Mouse (Mus musculus) kidney, postnatal 0 days (tissue): ENCODE measurements around the gene Irf7. TPM values are rescaled to one million over a fixed set of nuclear protein-coding genes. Genes with fewer than 3 reads are reported as not detected.

Experiments
- ATAC-seq: fragments of 200-750 bp; cut with Nextera tagmentation; replicated peaks from 2 replicates; pipeline ENCODE4 v1.8.0; 2017; ENCODE audit warnings: low read depth, moderate number of reproducible peaks, moderate TSS enrichment, moderate library complexity; ENCODE audit not compliant: low FRiP score
- DNase-seq: peaks from one replicate; pipeline ENCODE4 v3.0.0-alpha.2; 2016; ENCODE audit warnings: low spot score
- H3K27ac ChIP-seq: fragments of 300-500 bp; sonication (generic); 2 replicates; pipeline ENCODE4 v1.5.1; 2014; ENCODE audit warnings: mild to moderate bottlenecking
- H3K27me3 ChIP-seq: fragments of 300-500 bp; sonication (generic); 2 replicates; pipeline ENCODE4 v1.6.1; 2014; ENCODE audit warnings: low read length, mixed read lengths; ENCODE audit not compliant: insufficient read depth
- H3K36me3 ChIP-seq: fragments of 300-500 bp; sonication (generic); 2 replicates; pipeline ENCODE4 v1.6.1; 2014; ENCODE audit warnings: low read length, mixed read lengths; ENCODE audit not compliant: insufficient read depth
- H3K4me1 ChIP-seq: fragments of 300-500 bp; sonication (generic); replicated peaks from 2 replicates; pipeline ENCODE4 v1.6.1; 2014; ENCODE audit warnings: antibody characterized with exemption, low read length, mixed read lengths; ENCODE audit not compliant: insufficient read depth
- H3K4me2 ChIP-seq: fragments of 300-500 bp; sonication (generic); 2 replicates; pipeline ENCODE4 v1.6.1; 2014; ENCODE audit warnings: mild to moderate bottlenecking, low read length, moderate library complexity, mixed read lengths
- H3K4me3 ChIP-seq: fragments of 300-500 bp; sonication (generic); replicated peaks from 2 replicates; pipeline ENCODE4 v1.5.1; 2014; ENCODE audit warnings: low read depth, low read length
- H3K9ac ChIP-seq: fragments of 300-500 bp; sonication (generic); 2 replicates; pipeline ENCODE4 v1.6.1; 2014; ENCODE audit warnings: low read depth, low read length
- H3K9me3 ChIP-seq: fragments of 300-500 bp; sonication (generic); replicated peaks from 2 replicates; pipeline ENCODE4 v1.6.1; 2016; ENCODE audit warnings: low read length, inconsistent platforms, mixed read lengths
- CTCF ChIP-seq: IDR thresholded peaks from 2 replicates; pipeline ENCODE4 v1.5.1; 2016; ENCODE audit warnings: antibody characterized with exemption, low read depth, mild to moderate bottlenecking, moderate library complexity
- WGBS: fragments of 180-500 bp; shearing (Covaris S2); extraction: QIAGEN DNeasy Blood & Tissue Kit; methylation state at CpG from one replicate; pipeline ENCODE4 v1.1.7; 2014; 5-methylcytosine and 5-hydroxymethylcytosine counted together
- polyA plus RNA-seq: library from polyadenylated mRNA; unstranded; fragments of >200 nt; fragmentation: Nextera tagmentation; extraction: Ambion mirVana; gene quantifications from 2 replicates; pipeline ENCODE4 v1.2.1, GENCODE M21; 2015

The Irf7 gene
- polyA plus RNA-seq, 1 experiment from 2014 or later, result 21.1 TPM

DNA sequence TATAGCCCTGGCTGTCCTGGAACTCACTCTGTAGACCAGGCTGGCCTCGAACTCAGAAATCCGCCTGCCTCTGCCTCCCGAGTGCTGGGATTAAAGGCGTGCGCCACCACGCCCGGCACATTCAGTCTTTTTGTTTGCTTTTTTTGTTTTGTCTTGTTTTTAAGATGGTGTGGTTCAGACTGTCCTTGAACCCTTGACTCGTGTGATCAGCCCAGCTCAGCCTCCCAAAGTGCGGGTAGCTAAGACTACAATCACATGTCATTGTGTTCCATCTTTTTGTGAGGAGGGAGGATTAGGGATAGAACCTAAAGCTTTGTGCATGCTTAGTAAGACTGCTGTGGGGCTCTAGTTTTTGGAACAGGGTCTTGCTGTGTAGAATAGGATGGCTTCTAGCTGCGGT, 34.7 kb downstream of the Irf7 start:
- H3K9me3 ChIP-seq, result no peaks in the 10 kb centered on the region
- no peak overlapping the region for H3K4me2 ChIP-seq
- WGBS, result 96% methylated on average over 10 of the region's 10 CpGs
- H3K27ac ChIP-seq, result no peak overlapping the region
- no peak for TF ChIP-seq CTCF
- no peak overlapping the region for H3K4me3 ChIP-seq
- H3K9ac ChIP-seq, result no peak overlapping the region
- no peaks in the 10 kb centered on the region for H3K27me3 ChIP-seq
- peaks cover 32% of the 10 kb centered on the region for H3K36me3 ChIP-seq
- ATAC-seq, result no peak
- 0 out of 2 replicates have a peak, but pooled peaks cover 11% of the 10 kb centered on the region for H3K4me1 ChIP-seq
- DNase-seq, result no peak

DNA sequence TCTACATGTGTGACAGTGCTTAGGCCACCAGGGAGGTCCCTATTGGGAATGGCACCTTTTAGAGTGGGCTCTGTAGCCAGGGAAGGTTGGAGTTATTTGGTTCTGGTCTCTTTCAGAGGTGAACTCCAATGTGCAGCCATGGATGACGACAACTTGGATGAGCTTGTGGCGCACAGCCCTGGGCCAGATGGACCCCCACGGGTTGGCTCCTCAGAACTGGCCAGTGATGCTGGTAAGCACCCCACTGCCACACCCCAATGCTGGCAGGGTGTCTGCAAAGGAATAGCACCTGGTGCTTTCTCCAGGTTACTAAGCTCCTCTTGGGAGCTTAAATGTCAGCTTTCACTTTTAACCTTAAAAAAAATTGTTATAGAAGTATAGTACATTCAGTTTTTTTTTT, 35.2 kb downstream of the Irf7 start:
- Histone ChIP-seq H3K4me1 (0 out of 2 replicates have a peak, but pooled peaks cover 11% of the 10 kb centered on the region), H3K27me3 (no peaks in the 10 kb centered on the region), H3K9ac (no peak overlapping the region), H3K9me3 (no peaks in the 10 kb centered on the region), H3K27ac (no peak overlapping the region), H3K36me3 (peaks cover 32% of the 10 kb centered on the region), H3K4me3 (no peak overlapping the region), H3K4me2 (no peak overlapping the region)
- DNase-seq (no peak), ATAC-seq (no peak)
- no peak for TF ChIP-seq CTCF
- 78% methylated on average over 3 of the region's 3 CpGs for WGBS

DNA sequence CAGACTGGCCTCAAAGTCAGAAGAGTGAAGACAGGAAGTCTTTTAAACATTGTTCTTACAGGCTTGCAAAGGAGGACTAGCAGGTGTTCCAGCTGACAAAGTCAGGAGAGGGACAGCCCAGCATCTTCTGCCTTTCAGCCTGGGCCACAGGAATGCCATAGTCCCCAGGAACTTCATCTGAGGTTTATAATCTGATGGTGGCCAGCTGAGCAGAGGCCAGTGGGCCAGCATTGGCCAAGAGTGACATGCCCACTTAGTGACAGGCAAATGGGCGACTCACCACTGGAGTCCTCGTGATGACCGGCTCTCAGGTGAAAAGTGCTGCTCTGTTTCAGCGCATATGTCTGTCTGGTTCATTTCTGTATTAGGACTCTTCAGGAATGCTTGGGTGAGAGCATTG, 35.7 kb downstream of the Irf7 start:
- DNase-seq (no peak), ATAC-seq (no peak)
- 0 out of 2 replicates have a peak overlapping the region, but pooled peaks have one; percentile 68 for H3K4me2 ChIP-seq
- WGBS, result 85% methylated on average over 4 of the region's 4 CpGs
- H3K4me1 ChIP-seq, result 0 out of 2 replicates have a peak, but pooled peaks cover 11% of the 10 kb centered on the region
- no peaks in the 10 kb centered on the region for H3K9me3 ChIP-seq
- no peaks in the 10 kb centered on the region for H3K27me3 ChIP-seq
- H3K36me3 ChIP-seq, result peaks cover 31% of the 10 kb centered on the region
- no peak overlapping the region for H3K27ac ChIP-seq
- no peak overlapping the region for H3K4me3 ChIP-seq
- no peak overlapping the region for H3K9ac ChIP-seq
- no peak for TF ChIP-seq CTCF

DNA sequence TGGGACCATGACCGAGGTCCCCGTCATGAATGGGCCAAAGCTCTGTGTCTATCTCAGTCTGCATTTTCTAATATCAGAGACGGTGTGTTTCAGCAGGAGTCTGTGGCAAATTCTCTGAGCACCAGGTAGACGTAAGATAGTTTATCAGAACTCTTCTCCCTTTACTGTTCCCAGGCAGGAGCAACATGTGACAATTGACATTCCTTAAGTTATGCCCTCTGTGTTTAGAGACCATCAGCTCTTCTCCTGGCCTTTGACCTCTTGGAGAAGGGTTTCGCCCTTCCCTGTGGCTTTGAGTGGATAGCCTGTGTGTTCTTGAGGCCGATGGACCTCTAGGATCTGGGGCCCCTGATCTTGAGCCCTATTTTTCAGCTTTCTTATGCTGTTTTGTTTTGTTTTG, 36.6 kb downstream of the Irf7 start:
- 0 out of 2 replicates have a peak, but pooled peaks cover 11% of the 10 kb centered on the region for H3K4me1 ChIP-seq
- peak overlapping the region; percentile 99 for H3K9ac ChIP-seq
- H3K27me3 ChIP-seq, result no peaks in the 10 kb centered on the region
- TF ChIP-seq CTCF, result no peak
- peak overlapping the region; percentile 99 for H3K4me3 ChIP-seq
- peaks cover 24% of the 10 kb centered on the region for H3K36me3 ChIP-seq
- no peaks in the 10 kb centered on the region for H3K9me3 ChIP-seq
- ATAC-seq, result no peak
- H3K27ac ChIP-seq, result no peak overlapping the region
- DNase-seq, result no peak
- H3K4me2 ChIP-seq, result peak overlapping the region; percentile 68
- 41% methylated on average over 6 of the region's 6 CpGs for WGBS

DNA sequence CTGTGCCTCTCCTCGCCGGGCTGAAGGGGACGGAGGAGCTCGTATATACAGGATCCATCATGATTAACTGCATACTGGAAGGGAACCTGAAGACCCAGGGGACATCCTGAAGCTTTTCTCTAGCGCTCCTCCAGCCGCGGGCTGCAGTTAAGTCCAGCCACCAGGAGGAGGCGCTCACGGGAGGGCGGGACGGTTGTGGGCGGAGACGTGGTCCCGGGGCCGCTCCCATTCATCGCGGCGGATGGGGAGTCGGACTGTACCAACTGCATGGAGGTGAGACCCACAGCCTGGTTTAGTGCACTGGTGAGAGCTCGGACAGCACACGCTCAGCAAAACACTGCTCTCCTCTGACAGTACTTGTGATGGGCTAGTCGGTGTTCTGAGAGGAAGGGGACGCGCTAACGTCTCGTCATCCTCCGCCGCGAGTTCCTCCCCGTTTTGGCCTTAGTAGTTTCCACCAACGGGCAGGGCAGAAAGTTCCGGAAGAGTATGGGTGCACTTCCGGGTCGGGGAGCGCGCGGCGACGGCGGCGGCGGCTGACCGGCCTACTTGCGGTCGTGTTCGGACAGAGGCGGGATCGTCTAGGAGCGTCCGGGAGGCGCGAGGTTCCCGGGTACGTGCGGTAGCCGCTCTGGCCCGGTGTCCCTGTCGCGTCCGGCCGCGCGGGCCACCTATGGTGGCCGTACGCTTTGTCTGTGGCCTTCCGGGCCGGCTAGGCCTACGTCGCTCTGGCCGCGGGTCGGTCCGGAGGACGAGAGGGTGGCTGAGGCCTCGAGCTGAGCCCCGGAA, 37.8 kb downstream of the Irf7 start, which contains the start of gene Phrf1:
Gene Phrf1 (plus strand): TSS at position 506 of the 789 bp plus-strand sequence.
- ATAC-seq, result peak; percentile 90
- Histone ChIP-seq H3K9me3 (no peaks in the 10 kb centered on the region), H3K4me3 (peak within 1 kb of the TSS; percentile 99), H3K36me3 (peaks cover 13% of the 10 kb centered on the region), H3K27me3 (no peaks in the 10 kb centered on the region), H3K9ac (peak within 1 kb of the TSS; percentile 99), H3K4me1 (0 out of 2 replicates have a peak, but pooled peaks cover 11% of the 10 kb centered on the region), H3K4me2 (peak within 1 kb of the TSS; percentile 68), H3K27ac (peak within 1 kb of the TSS; percentile 93)
- peak; percentile 98 for TF ChIP-seq CTCF
- peak; percentile 95 for DNase-seq
- under 1% methylated on average over 76 of the region's 76 CpGs for WGBS

DNA sequence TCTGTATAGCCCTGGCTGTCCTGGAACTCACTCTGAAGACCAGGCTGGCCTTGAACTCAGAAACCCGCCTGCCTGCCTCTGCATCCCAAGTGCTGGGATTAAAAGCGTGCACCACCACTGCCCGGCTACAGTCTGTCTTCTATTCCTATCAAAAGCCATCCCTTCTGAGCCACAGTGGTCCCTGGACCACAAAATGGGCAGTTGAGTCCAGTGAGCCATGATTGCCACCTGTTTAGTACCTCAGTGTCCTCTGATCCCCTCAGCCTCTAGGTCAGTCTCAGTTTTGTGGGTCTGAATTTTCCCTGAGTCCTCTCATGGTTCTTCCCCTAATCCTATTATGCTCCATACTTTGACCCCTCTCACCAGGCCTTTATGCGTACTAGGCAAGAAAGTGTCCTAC, 38.5 kb downstream of the Irf7 start:
- no peak overlapping the region for H3K4me3 ChIP-seq
- H3K27ac ChIP-seq, result no peak overlapping the region
- no peaks in the 10 kb centered on the region for H3K27me3 ChIP-seq
- H3K9ac ChIP-seq, result 0 out of 2 replicates have a peak overlapping the region, but pooled peaks have one; percentile 99
- ATAC-seq (no peak), DNase-seq (no peak)
- TF ChIP-seq CTCF, result no peak
- peaks cover 7% of the 10 kb centered on the region; the same call in 1 of the 2 replicates for H3K36me3 ChIP-seq
- peak overlapping the region; percentile 68; the same call in 1 of the 2 replicates for H3K4me2 ChIP-seq
- WGBS, result 77% methylated on average over 4 of the region's 4 CpGs
- H3K9me3 ChIP-seq, result no peaks in the 10 kb centered on the region
- H3K4me1 ChIP-seq, result 0 out of 2 replicates have a peak, but pooled peaks cover 12% of the 10 kb centered on the region
